Mouse (Mus musculus): ENCODE measurements around the gene Was. TPM values are rescaled to one million over a fixed set of nuclear protein-coding genes. Genes with fewer than 3 reads are reported as not detected.
"Not testable (repeated sequence)": the region's sequence is repeated elsewhere in the genome, so short reads cannot be mapped to it uniquely, and the experiment has no call there.

Was gene
- polyA plus RNA-seq, 1 experiment from 2014 or later = 0.51 TPM

DNA sequence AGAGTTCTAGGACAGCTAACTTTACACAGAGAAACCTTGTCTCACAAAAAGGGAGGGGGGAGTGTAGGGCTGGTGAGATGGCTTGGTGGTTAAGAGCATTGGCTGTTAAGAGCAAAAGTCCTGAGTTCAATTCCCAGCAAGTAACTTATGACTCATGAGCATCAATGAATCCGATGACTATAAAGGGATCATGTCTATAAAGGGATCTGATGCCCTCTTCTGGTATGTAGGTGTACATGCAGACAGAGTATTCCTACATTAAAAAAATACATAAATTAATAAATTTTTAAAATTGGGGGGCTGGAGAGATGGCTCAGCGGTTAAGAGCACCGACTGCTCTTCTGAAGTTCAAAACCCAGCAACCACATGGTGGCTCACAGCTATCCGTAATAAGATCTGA lies 25.0 kb upstream of the Was start:
- Histone ChIP-seq H3K27me3 (ENCODE audit: control insufficient read depth, insufficient read depth, low read length) (no peaks in the 10 kb centered on the region), H3K9ac (ENCODE audit: low read depth, low read length) (no peak overlapping the region), H3K36me3 (ENCODE audit: control insufficient read depth, insufficient read depth, low read length) (no peaks in the 10 kb centered on the region), H3K9me3 (ENCODE audit: control insufficient read depth, low read length) (no peaks in the 10 kb centered on the region), H3K4me1 (ENCODE audit: control insufficient read depth, insufficient read depth, low read length) (no peaks in the 10 kb centered on the region), H3K4me2 (replicated peaks; ENCODE audit: low read depth, low read length) (no peak overlapping the region), H3K4me3 (ENCODE audit: low read length) (no peak overlapping the region), H3K27ac (ENCODE audit: low read depth, low read length) (no peak overlapping the region)
- no peak for ATAC-seq (ENCODE audit: low FRiP score, low TSS enrichment)
- WGBS = 78% methylated on average over 4 of the region's 4 CpGs

DNA sequence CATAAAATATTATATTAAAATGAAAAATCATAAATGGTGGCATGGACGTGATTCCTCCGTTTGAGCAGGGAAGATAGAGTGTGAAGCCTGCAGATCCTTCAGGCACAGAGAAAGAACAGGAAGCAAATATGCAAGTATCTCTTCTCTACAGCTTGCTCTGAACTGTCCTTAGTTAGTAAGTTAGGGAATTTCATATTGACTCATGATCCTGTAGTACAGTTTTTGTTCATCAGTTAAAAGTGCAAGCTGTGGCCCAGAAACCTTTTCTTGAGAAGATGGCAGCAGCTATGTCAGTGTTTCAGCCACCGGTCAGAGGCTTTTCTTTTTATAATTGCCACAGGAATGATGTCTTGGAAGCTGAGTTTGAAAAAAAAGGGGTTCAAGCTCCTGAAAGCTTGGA lies 14.7 kb upstream of the Was start:
- H3K4me1 ChIP-seq (ENCODE audit: control insufficient read depth, insufficient read depth, low read length) = no peaks in the 10 kb centered on the region
- no peak for ATAC-seq (ENCODE audit: low FRiP score, low TSS enrichment)
- WGBS = 90% methylated on average over 3 of the region's 3 CpGs

DNA sequence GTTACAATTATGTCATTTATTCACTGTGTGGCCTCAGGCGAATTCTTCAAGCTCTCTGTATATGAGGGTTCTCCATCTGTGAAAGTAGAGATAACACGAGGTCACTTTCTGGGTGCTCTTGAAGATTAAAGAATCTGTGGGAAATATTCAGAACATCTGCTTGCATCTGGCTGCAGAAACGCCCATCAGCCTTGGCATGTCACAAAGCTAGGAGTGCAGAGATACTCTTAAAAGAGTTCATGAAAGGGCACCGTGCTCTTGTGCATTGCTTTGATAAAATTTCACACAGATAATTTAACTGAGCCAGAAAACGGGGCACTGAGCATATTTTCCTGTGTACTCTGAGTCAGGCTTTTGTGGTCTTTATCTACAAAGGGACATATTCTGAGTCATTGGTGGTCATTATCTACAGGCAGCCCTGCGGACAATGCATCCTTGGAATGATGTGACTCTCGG lies 11.9 kb upstream of the Was start:
- no peak overlapping the region for H3K4me2 ChIP-seq (replicated peaks; ENCODE audit: low read depth, low read length)
- no peaks in the 10 kb centered on the region for H3K9me3 ChIP-seq (ENCODE audit: control insufficient read depth, low read length)
- no peaks in the 10 kb centered on the region for H3K27me3 ChIP-seq (ENCODE audit: control insufficient read depth, insufficient read depth, low read length)
- no peak for ATAC-seq (ENCODE audit: low FRiP score, low TSS enrichment)
- no peak overlapping the region for H3K4me3 ChIP-seq (ENCODE audit: low read length)
- H3K27ac ChIP-seq (ENCODE audit: low read depth, low read length) = no peak overlapping the region
- no peaks in the 10 kb centered on the region for H3K4me1 ChIP-seq (ENCODE audit: control insufficient read depth, insufficient read depth, low read length)
- H3K36me3 ChIP-seq (ENCODE audit: control insufficient read depth, insufficient read depth, low read length) = no peaks in the 10 kb centered on the region
- no peak overlapping the region for H3K9ac ChIP-seq (ENCODE audit: low read depth, low read length)
- WGBS = 66% methylated on average over 7 of the region's 7 CpGs

More for the DNA sequence above, 14.7 kb upstream of the Was start:
- no peaks in the 10 kb centered on the region for H3K27me3 ChIP-seq (ENCODE audit: control insufficient read depth, insufficient read depth, low read length)
- no peaks in the 10 kb centered on the region for H3K9me3 ChIP-seq (ENCODE audit: control insufficient read depth, low read length)
- no peak overlapping the region for H3K9ac ChIP-seq (ENCODE audit: low read depth, low read length)
- H3K36me3 ChIP-seq (ENCODE audit: control insufficient read depth, insufficient read depth, low read length) = no peaks in the 10 kb centered on the region
- H3K4me2 ChIP-seq (replicated peaks; ENCODE audit: low read depth, low read length) = no peak overlapping the region
- H3K27ac ChIP-seq (ENCODE audit: low read depth, low read length) = no peak overlapping the region
- no peak overlapping the region for H3K4me3 ChIP-seq (ENCODE audit: low read length)

DNA sequence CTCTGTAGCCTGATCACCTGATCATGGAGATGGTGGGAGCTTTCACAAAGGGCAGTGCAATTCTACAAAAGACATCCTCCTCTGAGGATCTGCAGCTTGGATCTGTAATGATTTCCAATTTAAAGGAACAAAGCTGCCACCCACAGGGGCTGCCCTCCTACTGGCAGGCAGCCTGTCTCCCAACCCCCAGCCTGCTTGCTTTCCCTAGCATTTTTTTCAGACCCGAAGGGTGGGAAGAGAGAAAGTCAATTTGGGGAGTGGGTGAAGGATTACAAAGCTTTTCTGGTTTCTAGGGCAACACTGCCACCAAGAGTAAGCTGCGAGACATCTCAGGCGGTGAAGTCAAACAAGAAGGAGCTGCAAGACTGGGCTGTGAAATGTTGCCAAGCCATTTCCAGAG lies 10.7 kb upstream of the Was start:
- Histone ChIP-seq H3K27ac (ENCODE audit: low read depth, low read length) (no peak overlapping the region), H3K4me2 (replicated peaks; ENCODE audit: low read depth, low read length) (0 out of 2 replicates have a peak overlapping the region, but pooled peaks have one; percentile 4), H3K27me3 (ENCODE audit: control insufficient read depth, insufficient read depth, low read length) (no peaks in the 10 kb centered on the region), H3K36me3 (ENCODE audit: control insufficient read depth, insufficient read depth, low read length) (no peaks in the 10 kb centered on the region), H3K9me3 (ENCODE audit: control insufficient read depth, low read length) (no peaks in the 10 kb centered on the region), H3K4me3 (ENCODE audit: low read length) (no peak overlapping the region), H3K4me1 (ENCODE audit: control insufficient read depth, insufficient read depth, low read length) (no peaks in the 10 kb centered on the region), H3K9ac (ENCODE audit: low read depth, low read length) (no peak overlapping the region)
- ATAC-seq (ENCODE audit: low FRiP score, low TSS enrichment) = 0 out of 2 replicates have a peak, but pooled peaks have one; percentile 24
- 28% methylated on average over 3 of the region's 3 CpGs for WGBS

DNA sequence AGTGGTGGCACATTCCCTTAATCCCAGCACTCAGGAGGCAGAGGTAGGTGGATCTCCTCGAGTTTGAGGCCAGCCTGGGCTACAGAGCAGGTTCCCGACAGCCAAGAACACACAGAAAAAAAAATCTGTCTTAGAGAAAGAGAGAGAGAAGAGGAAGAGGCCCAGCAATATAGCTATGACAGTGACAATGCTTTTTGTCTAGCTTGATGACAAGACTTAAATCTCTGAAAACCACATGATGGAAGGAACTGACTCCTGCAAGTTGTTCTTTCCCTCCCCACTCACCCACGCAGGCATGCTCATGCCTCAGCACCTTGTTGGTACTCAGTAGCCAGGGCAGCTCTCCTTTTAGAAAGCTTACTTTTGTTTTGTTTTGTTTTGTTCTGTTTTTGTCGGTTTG lies 9.1 kb upstream of the Was start:
- Histone ChIP-seq H3K36me3 (ENCODE audit: control insufficient read depth, insufficient read depth, low read length) (no peaks in the 10 kb centered on the region), H3K4me1 (ENCODE audit: control insufficient read depth, insufficient read depth, low read length) (no peaks in the 10 kb centered on the region), H3K4me3 (ENCODE audit: low read length) (no peak overlapping the region), H3K9me3 (ENCODE audit: control insufficient read depth, low read length) (no peaks in the 10 kb centered on the region), H3K27ac (ENCODE audit: low read depth, low read length) (no peak overlapping the region), H3K4me2 (replicated peaks; ENCODE audit: low read depth, low read length) (no peak overlapping the region), H3K9ac (ENCODE audit: low read depth, low read length) (no peak overlapping the region), H3K27me3 (ENCODE audit: control insufficient read depth, insufficient read depth, low read length) (no peaks in the 10 kb centered on the region)
- 70% methylated on average over 4 of the region's 4 CpGs for WGBS
- ATAC-seq (ENCODE audit: low FRiP score, low TSS enrichment) = no peak

DNA sequence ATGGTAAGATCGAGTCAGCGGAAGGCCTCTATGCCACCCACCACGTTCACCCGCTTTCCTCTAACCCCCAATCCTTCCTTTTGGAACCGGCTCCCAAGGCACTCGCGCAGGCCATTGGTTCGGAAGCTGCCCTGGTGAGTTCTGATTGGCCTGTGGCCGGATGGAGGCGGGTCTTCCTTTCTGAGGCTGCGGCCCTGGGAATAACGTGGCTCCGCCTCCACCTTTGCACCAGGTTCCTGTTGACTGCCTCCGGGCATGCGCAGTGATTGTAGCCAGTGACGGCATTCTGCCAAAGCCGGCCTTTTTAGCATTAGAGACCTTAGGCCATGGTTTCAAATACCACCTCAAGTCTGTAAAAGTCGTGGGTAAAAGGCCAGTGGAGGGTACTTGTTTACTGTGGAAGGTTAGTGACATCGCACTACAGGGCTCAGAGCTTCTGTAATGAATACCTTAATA lies 6.5 kb upstream of the Was start:
- H3K4me2 ChIP-seq (replicated peaks; ENCODE audit: low read depth, low read length) = peak overlapping the region; percentile 30
- no peaks in the 10 kb centered on the region for H3K27me3 ChIP-seq (ENCODE audit: control insufficient read depth, insufficient read depth, low read length)
- peak overlapping the region; percentile 18; the same call in 1 of the 2 replicates for H3K4me3 ChIP-seq (ENCODE audit: low read length)
- ATAC-seq (ENCODE audit: low FRiP score, low TSS enrichment) = peak; percentile 97
- no peak overlapping the region for H3K27ac ChIP-seq (ENCODE audit: low read depth, low read length)
- H3K36me3 ChIP-seq (ENCODE audit: control insufficient read depth, insufficient read depth, low read length) = no peaks in the 10 kb centered on the region
- H3K4me1 ChIP-seq (ENCODE audit: control insufficient read depth, insufficient read depth, low read length) = no peaks in the 10 kb centered on the region
- H3K9me3 ChIP-seq (ENCODE audit: control insufficient read depth, low read length) = no peaks in the 10 kb centered on the region
- 33% methylated on average over 17 of the region's 19 CpGs for WGBS
- H3K9ac ChIP-seq (ENCODE audit: low read depth, low read length) = peak overlapping the region; percentile 18; the same call in 1 of the 2 replicates

DNA sequence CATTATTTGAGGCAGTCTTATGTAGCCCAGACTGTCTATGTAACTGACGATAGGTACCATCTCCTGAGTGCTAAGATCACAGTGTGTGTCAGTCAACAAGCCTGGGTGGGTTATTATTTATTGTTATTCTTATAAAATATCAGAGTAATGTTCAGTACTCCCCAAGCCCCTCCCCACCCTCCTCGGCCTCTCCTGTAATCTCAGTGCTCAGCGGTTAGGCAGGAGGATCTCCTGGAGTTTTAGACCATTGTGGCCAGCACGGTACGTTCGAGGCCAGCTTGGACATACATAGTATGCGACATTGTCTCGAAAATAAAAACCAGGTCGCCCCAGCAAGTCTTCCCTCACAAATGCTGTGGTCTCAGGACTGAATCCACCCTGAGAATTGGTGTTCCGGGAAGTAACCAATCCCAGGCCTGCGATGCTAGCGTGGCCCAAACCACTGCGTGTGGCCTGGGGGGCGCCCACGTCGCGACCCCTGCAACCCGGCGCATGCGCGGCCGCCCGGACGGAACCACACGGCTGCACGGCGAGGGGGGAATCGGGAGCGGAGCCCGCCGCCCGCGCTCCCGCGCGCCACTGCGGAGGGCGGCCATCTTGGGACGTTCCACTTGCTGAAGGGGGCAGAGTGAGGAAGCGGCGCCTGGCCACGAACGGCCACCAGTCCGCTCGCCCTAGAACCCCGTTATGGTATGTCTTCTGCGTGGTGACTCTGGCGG lies 5.9 kb upstream of the Was start:
- not testable (repeated sequence) for H3K9me3 ChIP-seq (ENCODE audit: control insufficient read depth, low read length); H3K27ac ChIP-seq (ENCODE audit: low read depth, low read length); H3K36me3 ChIP-seq (ENCODE audit: control insufficient read depth, insufficient read depth, low read length); H3K27me3 ChIP-seq (ENCODE audit: control insufficient read depth, insufficient read depth, low read length); H3K4me1 ChIP-seq (ENCODE audit: control insufficient read depth, insufficient read depth, low read length)
- peak overlapping the region; percentile 36 for H3K4me2 ChIP-seq (replicated peaks; ENCODE audit: low read depth, low read length)
- ATAC-seq (ENCODE audit: low FRiP score, low TSS enrichment) = peak; percentile 94
- peak overlapping the region; percentile 28 for H3K4me3 ChIP-seq (ENCODE audit: low read length)
- H3K9ac ChIP-seq (ENCODE audit: low read depth, low read length) = 0 out of 2 replicates have a peak overlapping the region, but pooled peaks have one; percentile 28
- 25% methylated on average over 8 of the region's 48 CpGs for WGBS

DNA sequence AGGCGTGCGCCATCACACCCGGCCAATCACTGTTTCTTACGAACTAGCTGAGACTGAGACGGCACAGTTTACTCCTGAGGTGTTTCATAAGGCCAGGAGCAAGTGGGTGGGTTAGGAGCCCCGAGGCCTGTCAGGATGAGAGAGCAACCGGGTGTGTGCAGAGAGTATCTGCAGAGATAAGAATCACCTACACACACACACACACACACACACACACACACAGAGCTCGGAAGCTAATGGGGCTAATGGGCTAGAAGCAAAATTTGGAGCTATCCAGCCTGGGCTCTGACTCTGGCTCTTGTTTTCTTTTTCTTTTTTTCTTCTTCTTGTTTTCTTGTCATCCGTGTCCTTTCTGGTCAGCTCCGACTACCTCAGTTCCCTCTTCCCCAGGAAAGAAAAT lies 5.2 kb upstream of the Was start:
- Histone ChIP-seq H3K9ac (ENCODE audit: low read depth, low read length) (no peak overlapping the region), H3K4me3 (ENCODE audit: low read length) (peak overlapping the region; percentile 28), H3K4me2 (replicated peaks; ENCODE audit: low read depth, low read length) (peak overlapping the region; percentile 36), H3K36me3 (ENCODE audit: control insufficient read depth, insufficient read depth, low read length) (no peaks in the 10 kb centered on the region), H3K9me3 (ENCODE audit: control insufficient read depth, low read length) (no peaks in the 10 kb centered on the region), H3K27ac (ENCODE audit: low read depth, low read length) (no peak overlapping the region), H3K27me3 (ENCODE audit: control insufficient read depth, insufficient read depth, low read length) (no peaks in the 10 kb centered on the region), H3K4me1 (ENCODE audit: control insufficient read depth, insufficient read depth, low read length) (no peaks in the 10 kb centered on the region)
- no peak for ATAC-seq (ENCODE audit: low FRiP score, low TSS enrichment)
- WGBS = 82% methylated on average over 10 of the region's 10 CpGs

DNA sequence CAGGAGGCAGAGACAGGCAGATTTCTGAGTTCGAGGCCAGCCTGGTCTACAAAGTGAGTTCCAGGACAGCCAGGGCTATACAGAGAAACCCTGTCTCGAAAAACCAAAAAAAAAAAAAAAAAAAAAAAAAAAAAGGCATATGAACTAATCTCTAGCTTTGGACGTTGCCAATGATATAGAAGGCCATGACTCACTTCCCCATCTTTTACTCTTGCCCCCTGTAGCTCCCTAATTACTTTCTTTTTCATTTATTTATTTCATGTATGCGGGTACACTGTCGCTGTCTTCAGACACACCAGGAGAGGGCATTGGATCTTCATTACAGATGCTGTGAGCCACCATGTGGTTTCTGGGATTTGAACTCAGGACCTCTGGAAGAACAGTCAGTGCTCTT lies 653 bp upstream of the Was start:
- not testable (repeated sequence) for H3K36me3 ChIP-seq (ENCODE audit: control insufficient read depth, insufficient read depth, low read length)

More for the DNA sequence above, 653 bp upstream of the Was start:
- not testable (repeated sequence) for H3K4me2 ChIP-seq (replicated peaks; ENCODE audit: low read depth, low read length); H3K4me3 ChIP-seq (ENCODE audit: low read length); H3K27ac ChIP-seq (ENCODE audit: low read depth, low read length); ATAC-seq (ENCODE audit: low FRiP score, low TSS enrichment); H3K27me3 ChIP-seq (ENCODE audit: control insufficient read depth, insufficient read depth, low read length); H3K9me3 ChIP-seq (ENCODE audit: control insufficient read depth, low read length); H3K4me1 ChIP-seq (ENCODE audit: control insufficient read depth, insufficient read depth, low read length); H3K9ac ChIP-seq (ENCODE audit: low read depth, low read length)
- 93% methylated on average over 3 of the region's 5 CpGs for WGBS

All from kidney, embryonic 14.5 days (tissue).